Mouse (Mus musculus): Measurements from ENCODE around the gene Anxa5. TPM values are rescaled to one million over a fixed set of nuclear protein-coding genes. Genes with fewer than 3 reads are reported as not detected.

Anxa5 gene
- polyA plus RNA-seq, 1 experiment from 2014 or later, result 211 TPM

- Histone ChIP-seq H3K4me2 (no peak overlapping the region), H3K4me1 (replicated peaks) (peaks cover 17% of the 10 kb centered on the region), H3K9me3 (no peaks in the 10 kb centered on the region), H3K27ac (replicated peaks) (no peak overlapping the region), H3K9ac (no peak overlapping the region), H3K27me3 (no peaks in the 10 kb centered on the region), H3K36me3 (no peaks in the 10 kb centered on the region), H3K4me3 (no peak overlapping the region)
- ATAC-seq (ENCODE audit: low read depth), result no peak
- WGBS, result 76% methylated on average over 6 of the region's 6 CpGs
Measured at GRCm38 (mm10) chr3:36486176-36486575, 10.5 kb upstream of the Anxa5 start.

GRCm38 (mm10) chr3:36484292-36484691 is 8.6 kb upstream of the Anxa5 start:
- H3K9ac ChIP-seq, result no peak overlapping the region
- WGBS, result 93% methylated on average over 4 of the region's 4 CpGs
- no peak overlapping the region for H3K4me2 ChIP-seq
- H3K4me1 ChIP-seq (replicated peaks), result peaks cover 17% of the 10 kb centered on the region
- no peaks in the 10 kb centered on the region for H3K9me3 ChIP-seq
- H3K27me3 ChIP-seq, result no peaks in the 10 kb centered on the region
- H3K4me3 ChIP-seq, result no peak overlapping the region
- H3K36me3 ChIP-seq, result no peaks in the 10 kb centered on the region
- no peak for ATAC-seq (ENCODE audit: low read depth)
- H3K27ac ChIP-seq (replicated peaks), result no peak overlapping the region

GRCm38 (mm10) chr3:36482940-36483339 is 7.2 kb upstream of the Anxa5 start:
- peaks cover 17% of the 10 kb centered on the region for H3K4me1 ChIP-seq (replicated peaks)

GRCm38 (mm10) chr3:36481776-36482193 is 6.1 kb upstream of the Anxa5 start:
- WGBS, result 5% methylated on average over 11 of the region's 11 CpGs

More at GRCm38 (mm10) chr3:36482940-36483339, 7.2 kb upstream of the Anxa5 start:
- H3K9ac ChIP-seq, result no peak overlapping the region
- H3K9me3 ChIP-seq, result no peaks in the 10 kb centered on the region
- no peaks in the 10 kb centered on the region for H3K27me3 ChIP-seq
- no peak overlapping the region for H3K4me2 ChIP-seq
- H3K36me3 ChIP-seq, result no peaks in the 10 kb centered on the region
- no peak for ATAC-seq (ENCODE audit: low read depth)
- no peak overlapping the region for H3K4me3 ChIP-seq
- no peak overlapping the region for H3K27ac ChIP-seq (replicated peaks)
- WGBS, result 49% methylated on average over 9 of the region's 9 CpGs

GRCm38 (mm10) chr3:36480486-36480885 is 4.8 kb upstream of the Anxa5 start:
- Histone ChIP-seq H3K4me1 (replicated peaks) (peaks cover 30% of the 10 kb centered on the region), H3K4me2 (no peak overlapping the region), H3K27ac (replicated peaks) (no peak overlapping the region), H3K27me3 (no peaks in the 10 kb centered on the region), H3K9me3 (no peaks in the 10 kb centered on the region), H3K4me3 (no peak overlapping the region), H3K9ac (no peak overlapping the region), H3K36me3 (no peaks in the 10 kb centered on the region)
- WGBS, result 71% methylated on average over 2 of the region's 2 CpGs
- ATAC-seq (ENCODE audit: low read depth), result no peak

More at GRCm38 (mm10) chr3:36481776-36482193, 6.1 kb upstream of the Anxa5 start:
- no peaks in the 10 kb centered on the region for H3K27me3 ChIP-seq
- peak overlapping the region; percentile 80 for H3K27ac ChIP-seq (replicated peaks)
- H3K9me3 ChIP-seq, result no peaks in the 10 kb centered on the region
- H3K36me3 ChIP-seq, result no peaks in the 10 kb centered on the region
- peak overlapping the region; percentile 22; the same call in 1 of the 2 replicates for H3K9ac ChIP-seq
- peak; percentile 64 for ATAC-seq (ENCODE audit: low read depth)
- no peak overlapping the region for H3K4me3 ChIP-seq
- H3K4me1 ChIP-seq (replicated peaks), result peaks cover 21% of the 10 kb centered on the region
- peak overlapping the region; percentile 22 for H3K4me2 ChIP-seq

- WGBS, result 65% methylated on average over 8 of the region's 8 CpGs
- no peak for ATAC-seq (ENCODE audit: low read depth)
- H3K36me3 ChIP-seq, result no peaks in the 10 kb centered on the region
- H3K4me2 ChIP-seq, result no peak overlapping the region
- H3K4me3 ChIP-seq, result no peak overlapping the region
- no peaks in the 10 kb centered on the region for H3K27me3 ChIP-seq
- H3K9me3 ChIP-seq, result no peaks in the 10 kb centered on the region
- H3K9ac ChIP-seq, result no peak overlapping the region
- no peak overlapping the region for H3K27ac ChIP-seq (replicated peaks)
- peaks cover 35% of the 10 kb centered on the region for H3K4me1 ChIP-seq (replicated peaks)
Measured at GRCm38 (mm10) chr3:36478776-36479175, 3.1 kb upstream of the Anxa5 start.

- H3K4me2 ChIP-seq, result peak overlapping the region; percentile 79
- peak overlapping the region; percentile 74 for H3K9ac ChIP-seq
- no peaks in the 10 kb centered on the region for H3K9me3 ChIP-seq
- peaks cover 18% of the 10 kb centered on the region for H3K4me1 ChIP-seq (replicated peaks)
- no peak; the same call in 1 of the 2 replicates for ATAC-seq (ENCODE audit: low read depth)
- H3K27ac ChIP-seq (replicated peaks), result peak overlapping the region; percentile 68
- peak overlapping the region; percentile 57 for H3K4me3 ChIP-seq
- H3K27me3 ChIP-seq, result no peaks in the 10 kb centered on the region
- H3K36me3 ChIP-seq, result no peaks in the 10 kb centered on the region
- WGBS, result 34% methylated on average over 20 of the region's 20 CpGs
Measured at GRCm38 (mm10) chr3:36476261-36477155, 814 bp upstream of the Anxa5 start.

- Histone ChIP-seq H3K9me3 (no peaks in the 10 kb centered on the region), H3K4me1 (replicated peaks) (peaks cover 18% of the 10 kb centered on the region), H3K27me3 (no peaks in the 10 kb centered on the region), H3K4me3 (peak overlapping the region; percentile 57), H3K27ac (replicated peaks) (peak overlapping the region; percentile 55), H3K4me2 (peak overlapping the region; percentile 79), H3K36me3 (no peaks in the 10 kb centered on the region), H3K9ac (peak overlapping the region; percentile 74)
- 2% methylated on average over 24 of the region's 24 CpGs for WGBS
- ATAC-seq (ENCODE audit: low read depth), result peak; percentile 51
Measured at GRCm38 (mm10) chr3:36474938-36475483, 683 bp downstream of the Anxa5 start.

GRCm38 (mm10) chr3:36474421-36474820 is 1.3 kb downstream of the Anxa5 start:
- Histone ChIP-seq H3K27ac (replicated peaks) (no peak overlapping the region), H3K4me1 (replicated peaks) (peaks cover 18% of the 10 kb centered on the region), H3K9ac (no peak overlapping the region), H3K9me3 (no peaks in the 10 kb centered on the region), H3K27me3 (no peaks in the 10 kb centered on the region), H3K4me2 (peak overlapping the region; percentile 79), H3K4me3 (peak overlapping the region; percentile 57), H3K36me3 (no peaks in the 10 kb centered on the region)
- no peak for ATAC-seq (ENCODE audit: low read depth)
- WGBS, result 85% methylated on average over 5 of the region's 5 CpGs

GRCm38 (mm10) chr3:36473222-36473621 is 2.5 kb downstream of the Anxa5 start:
- WGBS, result 95% methylated on average over 5 of the region's 5 CpGs
- no peak for ATAC-seq (ENCODE audit: low read depth)
- H3K9ac ChIP-seq, result no peak overlapping the region
- H3K4me2 ChIP-seq, result no peak overlapping the region
- H3K36me3 ChIP-seq, result no peaks in the 10 kb centered on the region
- no peaks in the 10 kb centered on the region for H3K9me3 ChIP-seq
- peaks cover 18% of the 10 kb centered on the region for H3K4me1 ChIP-seq (replicated peaks)
- no peak overlapping the region for H3K4me3 ChIP-seq
- no peak overlapping the region for H3K27ac ChIP-seq (replicated peaks)
- no peaks in the 10 kb centered on the region for H3K27me3 ChIP-seq

GRCm38 (mm10) chr3:36471856-36472255 is 3.8 kb downstream of the Anxa5 start:
- Histone ChIP-seq H3K9me3 (no peaks in the 10 kb centered on the region), H3K4me2 (no peak overlapping the region), H3K27me3 (no peaks in the 10 kb centered on the region), H3K4me3 (no peak overlapping the region), H3K27ac (replicated peaks) (no peak overlapping the region), H3K36me3 (no peaks in the 10 kb centered on the region), H3K9ac (no peak overlapping the region), H3K4me1 (replicated peaks) (peaks cover 15% of the 10 kb centered on the region)
- no peak for ATAC-seq (ENCODE audit: low read depth)
- WGBS, result 82% methylated on average over 4 of the region's 4 CpGs

GRCm38 (mm10) chr3:36468871-36469270 is 6.8 kb downstream of the Anxa5 start:
- no peak overlapping the region for H3K4me2 ChIP-seq
- ATAC-seq (ENCODE audit: low read depth), result no peak
- 59% methylated on average over 2 of the region's 2 CpGs for WGBS
- H3K9ac ChIP-seq, result no peak overlapping the region
- no peak overlapping the region for H3K27ac ChIP-seq (replicated peaks)
- no peaks in the 10 kb centered on the region for H3K4me1 ChIP-seq (replicated peaks)
- no peak overlapping the region for H3K4me3 ChIP-seq
- no peaks in the 10 kb centered on the region for H3K36me3 ChIP-seq
- H3K27me3 ChIP-seq, result no peaks in the 10 kb centered on the region
- no peaks in the 10 kb centered on the region for H3K9me3 ChIP-seq
